Mouse (Mus musculus): Measurements from ENCODE around the gene Snrpe. TPM values are rescaled to one million over a fixed set of nuclear protein-coding genes. Genes with fewer than 3 reads are reported as not detected.

The Snrpe gene
- 357 TPM for polyA plus RNA-seq (2014; fragmentation: Illumina TruSeq; extraction: RNeasy Lipid Tissue Mini Kit (QIAGEN cat#74804); ENCODE audit: low read depth, low replicate concordance)

GRCm38 (mm10) chr1:133609771-133610502 is at the start of gene Snrpe:
TSS of gene Snrpe (minus strand) at chr1:133610291.

Other genes with a start within 250 kb of the Snrpe start
- gene Etnk2, start 246.7 kb downstream of the Snrpe start, polyA plus RNA-seq (2014; fragmentation: Illumina TruSeq; extraction: RNeasy Lipid Tissue Mini Kit (QIAGEN cat#74804); ENCODE audit: low read depth, low replicate concordance): 2.6 TPM
- gene Sox13, start 185.9 kb downstream of the Snrpe start, polyA plus RNA-seq (2014; fragmentation: Illumina TruSeq; extraction: RNeasy Lipid Tissue Mini Kit (QIAGEN cat#74804); ENCODE audit: low read depth, low replicate concordance): 2.2 TPM
- 22.8 TPM for gene Zbed6, start 50.6 kb upstream of the Snrpe start, polyA plus RNA-seq (2014; fragmentation: Illumina TruSeq; extraction: RNeasy Lipid Tissue Mini Kit (QIAGEN cat#74804); ENCODE audit: low read depth, low replicate concordance)
- gene Gm38394, start 51.0 kb upstream of the Snrpe start, polyA plus RNA-seq (2014; fragmentation: Illumina TruSeq; extraction: RNeasy Lipid Tissue Mini Kit (QIAGEN cat#74804); ENCODE audit: low read depth, low replicate concordance): 14.4 TPM
- not detected for gene Lax1, start 79.8 kb upstream of the Snrpe start, polyA plus RNA-seq (2014; fragmentation: Illumina TruSeq; extraction: RNeasy Lipid Tissue Mini Kit (QIAGEN cat#74804); ENCODE audit: low read depth, low replicate concordance)
- gene Atp2b4, start 190.8 kb upstream of the Snrpe start, polyA plus RNA-seq (2014; fragmentation: Illumina TruSeq; extraction: RNeasy Lipid Tissue Mini Kit (QIAGEN cat#74804); ENCODE audit: low read depth, low replicate concordance): 10.6 TPM

Data from kidney, adult 10 weeks (tissue).